Comparison of ENCODE assay signal across 8 mouse cellular contexts in genomic region chr2:151670026-151670967, GRCm38 (mm10). TPM values are rescaled to one million over a fixed set of nuclear protein-coding genes. Genes with fewer than 3 reads are reported as not detected.
A peak's percentile ranks its signal among the peaks of the same experiment; 100 is the strongest.
DNase-seq lines count a peak whose midpoint lies in the region; ATAC-seq and TF ChIP-seq lines count a peak whose summit lies in the region.

No protein-coding gene starts in this region.

- 0 out of 2 replicates have a peak, but pooled peaks have one; percentile 24 for ATAC-seq in embryonic facial prominence, embryonic 15.5 days (ENCODE audit: insufficient number of reproducible peaks, low FRiP score, low TSS enrichment, low read depth)
- ATAC-seq in limb, embryonic 12.5 days (ENCODE audit: insufficient number of reproducible peaks, insufficient read depth, low FRiP score, low TSS enrichment, low read depth): no peak; the same call in 1 of the 2 replicates

- no peaks in the 10 kb centered on the region for H3K9me3 ChIP-seq in embryonic facial prominence, embryonic 15.5 days (replicated peaks)
- no peaks in the 10 kb centered on the region for H3K9me3 ChIP-seq in limb, embryonic 12.5 days

- TF ChIP-seq POLR2A in small intestine, adult 2 months (IDR thresholded peaks at IDR 0.05; ENCODE audit: low read depth, low read length): no peak

- DNase-seq in left cerebral cortex, postnatal 4 days: peak; percentile 6
- DNase-seq in left cerebral cortex, adult 18-20 months (ENCODE audit: low spot score in 2 of 2): no peak
- DNase-seq in layer of hippocampus, postnatal 10 days (ENCODE audit: low spot score in 2 of 2): no peak
- DNase-seq in layer of hippocampus, postnatal 36 days: no peak
- DNase-seq in MN1 (ENCODE audit: low spot score): no peak

- no peak overlapping the region for H3K27ac ChIP-seq in embryonic facial prominence, embryonic 15.5 days (replicated peaks)
- H3K27ac ChIP-seq in limb, embryonic 12.5 days: no peak overlapping the region
- no peak overlapping the region for H3K27ac ChIP-seq in small intestine, adult 2 months (ENCODE audit: insufficient read depth, low read depth, low read length)

- H3K36me3 ChIP-seq in embryonic facial prominence, embryonic 15.5 days: no peaks in the 10 kb centered on the region
- H3K36me3 ChIP-seq in limb, embryonic 12.5 days: no peaks in the 10 kb centered on the region
- H3K36me3 ChIP-seq in small intestine, adult 2 months (ENCODE audit: control insufficient read depth, insufficient read depth, low read length): no peaks in the 10 kb centered on the region

- no peak for TF ChIP-seq CTCF in small intestine, adult 2 months (IDR thresholded peaks at IDR 0.05; ENCODE audit: extremely low read depth, insufficient read length, insufficient replicate concordance, low read depth, low read length)

- H3K4me1 ChIP-seq in embryonic facial prominence, embryonic 15.5 days: peaks cover 5% of the 10 kb centered on the region; the same call in 1 of the 2 replicates
- no peaks in the 10 kb centered on the region for H3K4me1 ChIP-seq in limb, embryonic 12.5 days (replicated peaks)
- H3K4me1 ChIP-seq in small intestine, adult 2 months (ENCODE audit: control insufficient read depth, insufficient read depth, insufficient read length, low read length): peaks cover 5% of the 10 kb centered on the region

- intact Hi-C loops in left cerebral cortex, postnatal 4 days (cut with DNase I): loop anchor here (10.0 kb wide), 1 partner anchor 175 kb away; the partner anchor contains the start of gene Nsfl1c

- peaks cover 10% of the 10 kb centered on the region; the same call in 1 of the 2 replicates for H3K27me3 ChIP-seq in embryonic facial prominence, embryonic 15.5 days
- H3K27me3 ChIP-seq in limb, embryonic 12.5 days: peaks cover 22% of the 10 kb centered on the region
- H3K27me3 ChIP-seq in small intestine, adult 2 months (ENCODE audit: control insufficient read depth, insufficient read depth, low read length): no peaks in the 10 kb centered on the region

- WGBS in embryonic facial prominence, embryonic 15.5 days: 35% methylated on average over 48 of the region's 48 CpGs
- WGBS in limb, embryonic 12.5 days: 35% methylated on average over 47 of the region's 48 CpGs
- WGBS in small intestine, adult 2 months: 34% methylated on average over 48 of the region's 48 CpGs

- no peak overlapping the region; the same call in 1 of the 2 replicates for H3K4me2 ChIP-seq in embryonic facial prominence, embryonic 15.5 days (replicated peaks)
- H3K4me2 ChIP-seq in limb, embryonic 12.5 days: peak overlapping the region; percentile 3; the same call in 1 of the 2 replicates

- H3K4me3 ChIP-seq in embryonic facial prominence, embryonic 15.5 days (replicated peaks): no peak overlapping the region
- H3K4me3 ChIP-seq in limb, embryonic 12.5 days (replicated peaks): no peak overlapping the region
- peak overlapping the region; percentile 23 for H3K4me3 ChIP-seq in small intestine, adult 2 months (ENCODE audit: low read depth, low read length)

- no peak overlapping the region for H3K9ac ChIP-seq in embryonic facial prominence, embryonic 15.5 days
- no peak overlapping the region for H3K9ac ChIP-seq in limb, embryonic 12.5 days (replicated peaks)

RNA-seq across cellular contexts. Expression of gene Rad21l, which starts 2.0 kb away (rescaled TPM):
- total RNA-seq in left cerebral cortex, postnatal 4 days (2021): under 1 TPM; 0.60 to 0.99 TPM
- 1 to 10 TPM in 1 of 2 experiments, under 1 TPM in 1; 0.93 to 1.7 TPM for total RNA-seq in left cerebral cortex, adult 18-20 months (2021)
- not detected in 2 replicates for polyA plus RNA-seq in embryonic facial prominence, embryonic 15.5 days (2015; fragmentation: Nextera tagmentation; extraction: Ambion mirVana)
- polyA plus RNA-seq in limb, embryonic 12.5 days (2016; fragmentation: Nextera tagmentation; extraction: Ambion mirVana): not detected in 2 replicates
- not detected in 2 replicates for polyA plus RNA-seq in small intestine, adult 2 months (2012; rRNA removed)
- total RNA-seq in layer of hippocampus, postnatal 10 days (2021): 1 to 10 TPM in 1 of 2 experiments, under 1 TPM in 1; 0.94 to 1.1 TPM
- total RNA-seq in layer of hippocampus, postnatal 36 days (2021): under 1 TPM; 0.61 to 0.95 TPM

RNA-seq across cellular contexts. Expression of gene Tmem74b, which starts 31.5 kb away (rescaled TPM):
- 10 to 100 TPM; 29.3 to 30.3 TPM for total RNA-seq in left cerebral cortex, postnatal 4 days (2021)
- total RNA-seq in left cerebral cortex, adult 18-20 months (2021): 1 to 10 TPM; 7.0 to 8.1 TPM
- polyA plus RNA-seq in embryonic facial prominence, embryonic 15.5 days (2015; fragmentation: Nextera tagmentation; extraction: Ambion mirVana): 2.8 and 3.3 TPM in 2 replicates
- 2.2 and 3.1 TPM in 2 replicates for polyA plus RNA-seq in limb, embryonic 12.5 days (2016; fragmentation: Nextera tagmentation; extraction: Ambion mirVana)
- polyA plus RNA-seq in small intestine, adult 2 months (2012; rRNA removed): 0.08 and 0.32 TPM in 2 replicates
- 10 to 100 TPM; 10.3 to 11.5 TPM for total RNA-seq in layer of hippocampus, postnatal 10 days (2021)
- total RNA-seq in layer of hippocampus, postnatal 36 days (2021): 1 to 10 TPM; 4.4 to 4.8 TPM

RNA-seq across cellular contexts. Expression of gene Snph, which starts 37.9 kb away (rescaled TPM):
- 10 to 100 TPM; 80.0 to 84.0 TPM for total RNA-seq in left cerebral cortex, postnatal 4 days (2021)
- 100 to 1,000 TPM; 311 to 313 TPM for total RNA-seq in left cerebral cortex, adult 18-20 months (2021)
- polyA plus RNA-seq in embryonic facial prominence, embryonic 15.5 days (2015; fragmentation: Nextera tagmentation; extraction: Ambion mirVana): 1.2 and 2.0 TPM in 2 replicates
- 0.29 and 0.44 TPM in 2 replicates for polyA plus RNA-seq in limb, embryonic 12.5 days (2016; fragmentation: Nextera tagmentation; extraction: Ambion mirVana)
- 6.6 and 21.6 TPM in 2 replicates for polyA plus RNA-seq in small intestine, adult 2 months (2012; rRNA removed)
- total RNA-seq in layer of hippocampus, postnatal 10 days (2021): 100 to 1,000 TPM; 205 to 206 TPM
- total RNA-seq in layer of hippocampus, postnatal 36 days (2021): 100 to 1,000 TPM; 388 to 405 TPM
